Mouse (Mus musculus) hindbrain, postnatal 0 days (tissue): ENCODE results near the gene Zc3hav1l. TPM values are rescaled to one million over a fixed set of nuclear protein-coding genes. Genes with fewer than 3 reads are reported as not detected.
A peak's percentile ranks its signal among the peaks of the same experiment; 100 is the strongest.

ENCODE experiments used
- ATAC-seq: fragments of 200-750 bp; cut with Nextera tagmentation; 2 replicates; pipeline ENCODE4 v1.8.0; 2017; ENCODE audit warnings: mild to moderate bottlenecking, moderate TSS enrichment, moderate library complexity
- DNase-seq: peaks from one replicate; pipeline ENCODE4 v3.0.0-alpha.2; 2015; ENCODE audit warnings: low spot score
- H3K27ac ChIP-seq: fragments of 300-500 bp; sonication (generic); 2 replicates; pipeline ENCODE4 v1.5.1; 2014; ENCODE audit warnings: mild to moderate bottlenecking
- H3K27me3 ChIP-seq: fragments of 300-500 bp; sonication (generic); 2 replicates; pipeline ENCODE4 v1.6.1; 2014; ENCODE audit warnings: low read length, mixed read lengths; ENCODE audit not compliant: insufficient read depth
- H3K36me3 ChIP-seq: fragments of 300-500 bp; sonication (generic); 2 replicates; pipeline ENCODE4 v1.6.1; 2014; ENCODE audit warnings: low read length, mixed read lengths; ENCODE audit not compliant: insufficient read depth
- H3K4me1 ChIP-seq: fragments of 300-500 bp; sonication (generic); 2 replicates; pipeline ENCODE4 v1.6.1; 2014; ENCODE audit warnings: antibody characterized with exemption, low read length, mixed read lengths; ENCODE audit not compliant: insufficient read depth
- H3K4me2 ChIP-seq: fragments of 300-500 bp; sonication (generic); 2 replicates; pipeline ENCODE4 v1.6.1; 2014; ENCODE audit warnings: low read depth, mild to moderate bottlenecking, low read length, moderate library complexity, mixed read lengths
- H3K4me3 ChIP-seq: fragments of 300-500 bp; sonication (generic); 2 replicates; pipeline ENCODE4 v1.5.1; 2014; ENCODE audit warnings: low read length
- H3K9ac ChIP-seq: fragments of 300-500 bp; sonication (generic); replicated peaks from 2 replicates; pipeline ENCODE4 v1.6.1; 2014; ENCODE audit warnings: mild to moderate bottlenecking, low read length, moderate library complexity, mixed read lengths
- H3K9me3 ChIP-seq: fragments of 300-500 bp; sonication (generic); 2 replicates; pipeline ENCODE4 v1.6.1; 2016; ENCODE audit warnings: low read length, mixed read lengths
- CTCF ChIP-seq: IDR thresholded peaks from 2 replicates; pipeline ENCODE4 v1.5.1; 2016; ENCODE audit warnings: antibody characterized with exemption, control low read depth, low read depth
- WGBS: fragments of 180-500 bp; shearing (Covaris S2); extraction: QIAGEN DNeasy Blood & Tissue Kit; methylation state at CpG from one replicate; pipeline ENCODE4 v1.1.7; 2014; 5-methylcytosine and 5-hydroxymethylcytosine counted together
- polyA plus RNA-seq: library from polyadenylated mRNA; unstranded; fragments of >200 nt; fragmentation: Nextera tagmentation; extraction: Ambion mirVana; gene quantifications from 2 replicates; pipeline ENCODE4 v1.2.1, GENCODE M21; 2015
- total RNA-seq: library from RNA; depleted of rRNA; stranded (reverse); fragments of >200 nt; gene quantifications from 2 replicates; pipeline ENCODE4 v1.2.3, GENCODE M21; 2014

Gene Zc3hav1l
- total and polyA plus RNA-seq, 2 experiments from 2014 or later = 2.9 to 6.1 TPM

- TF ChIP-seq CTCF = no peak
- Histone ChIP-seq H3K9me3 (no peaks in the 10 kb centered on the region), H3K27ac (peak within 1 kb of the TSS; percentile 90), H3K4me2 (peak within 1 kb of the TSS; percentile 69), H3K4me1 (peaks cover 18% of the 10 kb centered on the region), H3K9ac (peak within 1 kb of the TSS; percentile 80), H3K4me3 (peak within 1 kb of the TSS; percentile 57), H3K27me3 (no peaks in the 10 kb centered on the region), H3K36me3 (no peaks in the 10 kb centered on the region)
- ATAC-seq (peak; percentile 92), DNase-seq (peak; percentile 87)
- WGBS = 1% methylated on average over 70 of the region's 118 CpGs
These were observed 45.1 kb downstream of the Zc3hav1l start, which contains the start of gene D630045J12Rik for GRCm38 (mm10) chr6:38253736-38254641. Gene D630045J12Rik, minus strand, starts transcription at chr6:38254009.

DNA sequence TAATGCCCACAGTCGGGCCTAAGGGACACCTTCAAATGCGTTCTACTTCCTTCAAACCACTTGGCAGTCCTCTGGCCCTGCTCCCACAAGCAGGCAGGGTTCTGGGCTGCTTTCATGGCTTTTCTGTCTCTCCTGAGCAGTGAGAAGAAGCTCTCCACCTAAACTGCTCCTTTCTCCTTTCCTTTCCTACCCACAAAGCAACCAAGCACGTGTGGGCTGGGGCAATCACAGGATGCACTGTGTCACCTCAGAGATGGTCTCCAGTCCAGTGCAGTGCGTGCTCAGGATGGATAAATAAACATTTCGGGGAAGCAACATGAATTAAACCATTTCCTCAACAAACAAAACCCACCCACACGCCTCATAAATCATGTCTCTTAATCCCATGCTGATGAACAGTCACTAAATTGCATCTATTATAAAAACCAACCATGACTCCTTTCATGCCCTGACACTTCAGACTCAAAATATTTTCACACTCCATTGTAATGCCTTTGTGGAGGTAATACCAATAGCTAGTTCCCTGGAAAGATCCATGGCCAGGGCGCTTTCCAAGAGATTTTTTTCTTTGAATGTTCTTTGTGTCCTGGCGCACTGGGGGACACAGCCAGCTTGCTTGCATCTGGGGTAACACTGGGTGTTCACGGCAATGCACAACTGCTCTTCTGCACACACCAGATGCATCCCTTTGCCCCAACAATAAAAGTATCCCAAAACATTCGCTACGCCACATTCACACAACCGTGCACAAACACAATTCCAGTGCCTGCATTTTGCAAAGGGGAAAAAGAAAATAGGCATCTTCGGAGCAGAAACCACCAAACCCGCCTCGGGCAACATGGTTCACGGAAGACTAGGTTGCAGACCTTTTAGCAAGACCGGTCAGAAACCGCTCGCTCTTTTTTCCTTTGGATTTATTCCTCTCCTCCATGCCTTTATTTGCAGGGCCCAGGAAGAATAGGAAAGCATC lies 46.0 kb downstream of the Zc3hav1l start:
- ATAC-seq (no peak), DNase-seq (peak; percentile 44)
- Histone ChIP-seq H3K27ac (peak overlapping the region; percentile 90), H3K9me3 (no peaks in the 10 kb centered on the region), H3K27me3 (no peaks in the 10 kb centered on the region), H3K9ac (peak overlapping the region; percentile 80), H3K4me1 (peaks cover 18% of the 10 kb centered on the region), H3K4me3 (peak overlapping the region; percentile 57), H3K36me3 (no peaks in the 10 kb centered on the region), H3K4me2 (peak overlapping the region; percentile 69)
- TF ChIP-seq CTCF = no peak
- 2% methylated on average over 19 of the region's 19 CpGs for WGBS

DNA sequence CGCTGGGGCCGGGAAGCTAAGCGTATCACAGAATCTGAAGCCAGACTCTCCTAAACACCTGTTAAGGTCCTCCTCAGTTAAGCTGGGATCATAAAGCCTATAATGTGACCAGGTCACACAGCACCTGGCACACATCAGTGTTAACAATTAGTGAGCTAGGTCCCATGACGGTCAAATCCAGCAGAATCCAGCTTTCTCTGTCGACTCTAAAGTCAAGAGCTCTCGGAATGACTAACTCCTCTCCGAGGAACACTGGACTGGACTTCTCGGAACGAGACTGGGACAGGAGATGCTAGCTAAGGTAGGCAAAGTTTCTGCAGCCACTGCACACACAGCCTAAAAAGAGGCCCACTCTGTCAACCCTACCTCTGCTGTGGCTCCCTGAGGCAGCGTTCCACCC lies 46.9 kb downstream of the Zc3hav1l start:
- Histone ChIP-seq H3K4me3 (peak overlapping the region; percentile 57), H3K9ac (peak overlapping the region; percentile 80), H3K9me3 (no peaks in the 10 kb centered on the region), H3K4me2 (peak overlapping the region; percentile 69), H3K27me3 (no peaks in the 10 kb centered on the region), H3K4me1 (peaks cover 18% of the 10 kb centered on the region), H3K36me3 (no peaks in the 10 kb centered on the region), H3K27ac (peak overlapping the region; percentile 90; the same call in 1 of the 2 replicates)
- WGBS = 46% methylated on average over 10 of the region's 10 CpGs
- ATAC-seq = no peak
- TF ChIP-seq CTCF = no peak
- DNase-seq = no peak

GRCm38 (mm10) chr6:38251464-38251863 lies 47.6 kb downstream of the Zc3hav1l start:
- ATAC-seq (no peak), DNase-seq (no peak)

GRCm38 (mm10) chr6:38247362-38247761 lies 51.7 kb downstream of the Zc3hav1l start:
- no peaks in the 10 kb centered on the region for H3K27me3 ChIP-seq
- no peak overlapping the region for H3K27ac ChIP-seq
- 87% methylated on average over 4 of the region's 4 CpGs for WGBS
- ATAC-seq = no peak
- no peak for DNase-seq
- no peak overlapping the region for H3K4me2 ChIP-seq
- H3K4me3 ChIP-seq = no peak overlapping the region
- no peak overlapping the region for H3K9ac ChIP-seq
- H3K36me3 ChIP-seq = no peaks in the 10 kb centered on the region
- no peaks in the 10 kb centered on the region for H3K9me3 ChIP-seq
- no peak for TF ChIP-seq CTCF
- H3K4me1 ChIP-seq = peaks cover 19% of the 10 kb centered on the region

More at GRCm38 (mm10) chr6:38251464-38251863, 47.6 kb downstream of the Zc3hav1l start:
- Histone ChIP-seq H3K9me3 (no peaks in the 10 kb centered on the region), H3K4me1 (peaks cover 18% of the 10 kb centered on the region), H3K27ac (no peak overlapping the region), H3K4me3 (peak overlapping the region; percentile 57; the same call in 1 of the 2 replicates), H3K36me3 (no peaks in the 10 kb centered on the region), H3K9ac (no peak overlapping the region), H3K27me3 (no peaks in the 10 kb centered on the region), H3K4me2 (peak overlapping the region; percentile 69)
- TF ChIP-seq CTCF = no peak
- 37% methylated on average over 4 of the region's 4 CpGs for WGBS

DNA sequence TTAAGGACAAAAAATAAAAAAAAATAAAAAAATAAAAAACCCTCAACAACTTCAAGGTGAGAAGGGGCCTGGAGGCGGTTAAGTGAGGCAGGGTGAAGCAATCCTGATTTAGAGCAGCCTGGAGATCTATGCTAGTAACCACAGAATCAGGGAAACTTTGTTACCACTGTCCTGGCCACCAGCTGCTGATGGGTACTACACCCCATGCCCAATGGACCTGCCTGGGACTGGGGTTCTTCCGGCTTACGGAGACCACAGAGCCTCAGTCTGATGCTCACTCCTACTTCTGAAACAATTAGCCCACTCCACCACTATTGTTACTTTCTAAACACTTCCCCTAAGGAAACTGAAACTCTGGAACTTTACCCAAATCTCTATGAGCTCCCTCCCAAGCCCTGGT lies 54.3 kb downstream of the Zc3hav1l start:
- ATAC-seq (no peak), DNase-seq (no peak)
- no peaks in the 10 kb centered on the region for H3K27me3 ChIP-seq
- no peak overlapping the region for H3K9ac ChIP-seq
- no peak overlapping the region for H3K4me3 ChIP-seq
- H3K4me1 ChIP-seq = 0 out of 2 replicates have a peak, but pooled peaks cover 10% of the 10 kb centered on the region
- H3K4me2 ChIP-seq = no peak overlapping the region
- no peaks in the 10 kb centered on the region for H3K36me3 ChIP-seq
- H3K9me3 ChIP-seq = no peaks in the 10 kb centered on the region
- H3K27ac ChIP-seq = no peak overlapping the region
- no peak for TF ChIP-seq CTCF
- 83% methylated on average over 3 of the region's 3 CpGs for WGBS
